Mouse (Mus musculus) limb, embryonic 15.5 days (tissue): ENCODE results near the gene Zzz3. TPM values are rescaled to one million over a fixed set of nuclear protein-coding genes. Genes with fewer than 3 reads are reported as not detected.

Experiments
- ATAC-seq: fragments of 200-750 bp; cut with Nextera tagmentation; 2 replicates; pipeline ENCODE4 v1.8.0; 2017; ENCODE audit warnings: low read depth, moderate TSS enrichment; ENCODE audit not compliant: insufficient number of reproducible peaks, low FRiP score, low TSS enrichment
- H3K27ac ChIP-seq: fragments of 300-500 bp; sonication (generic); 2 replicates; pipeline ENCODE4 v1.5.1; 2015; ENCODE audit warnings: moderate library complexity, mild to moderate bottlenecking, inconsistent platforms
- H3K27me3 ChIP-seq: fragments of 300-500 bp; sonication (generic); 2 replicates; pipeline ENCODE4 v1.6.1; 2015; ENCODE audit warnings: inconsistent platforms
- H3K36me3 ChIP-seq: fragments of 300-500 bp; sonication (generic); 2 replicates; pipeline ENCODE4 v1.6.1; 2015; ENCODE audit warnings: inconsistent platforms
- H3K4me1 ChIP-seq: fragments of 300-500 bp; sonication (generic); 2 replicates; pipeline ENCODE4 v1.6.1; 2015; ENCODE audit warnings: inconsistent platforms
- H3K4me2 ChIP-seq: fragments of 300-500 bp; sonication (generic); 2 replicates; pipeline ENCODE4 v1.6.1; 2015; ENCODE audit warnings: mild to moderate bottlenecking, inconsistent platforms
- H3K4me3 ChIP-seq: fragments of 300-500 bp; sonication (generic); 2 replicates; pipeline ENCODE4 v1.5.1; 2015; ENCODE audit warnings: mild to moderate bottlenecking, inconsistent platforms
- H3K9ac ChIP-seq: fragments of 300-500 bp; sonication (generic); 2 replicates; pipeline ENCODE4 v1.6.1; 2015; ENCODE audit warnings: inconsistent platforms
- H3K9me3 ChIP-seq: fragments of 300-500 bp; sonication (generic); 2 replicates; pipeline ENCODE4 v1.6.1; 2016; ENCODE audit warnings: inconsistent platforms
- WGBS: fragments of 180-500 bp; shearing (Covaris S2); methylation state at CpG from one replicate; pipeline ENCODE4 v1.1.7; 2015; 5-methylcytosine and 5-hydroxymethylcytosine counted together
- polyA plus RNA-seq: library from polyadenylated mRNA; unstranded; fragments of >200 nt; fragmentation: Nextera tagmentation; extraction: Ambion mirVana; gene quantifications from 2 replicates; pipeline ENCODE4 v1.2.1, GENCODE M21; 2015

Zzz3 gene
- polyA plus RNA-seq = 40.6 and 41.4 TPM in 2 replicates

DNA sequence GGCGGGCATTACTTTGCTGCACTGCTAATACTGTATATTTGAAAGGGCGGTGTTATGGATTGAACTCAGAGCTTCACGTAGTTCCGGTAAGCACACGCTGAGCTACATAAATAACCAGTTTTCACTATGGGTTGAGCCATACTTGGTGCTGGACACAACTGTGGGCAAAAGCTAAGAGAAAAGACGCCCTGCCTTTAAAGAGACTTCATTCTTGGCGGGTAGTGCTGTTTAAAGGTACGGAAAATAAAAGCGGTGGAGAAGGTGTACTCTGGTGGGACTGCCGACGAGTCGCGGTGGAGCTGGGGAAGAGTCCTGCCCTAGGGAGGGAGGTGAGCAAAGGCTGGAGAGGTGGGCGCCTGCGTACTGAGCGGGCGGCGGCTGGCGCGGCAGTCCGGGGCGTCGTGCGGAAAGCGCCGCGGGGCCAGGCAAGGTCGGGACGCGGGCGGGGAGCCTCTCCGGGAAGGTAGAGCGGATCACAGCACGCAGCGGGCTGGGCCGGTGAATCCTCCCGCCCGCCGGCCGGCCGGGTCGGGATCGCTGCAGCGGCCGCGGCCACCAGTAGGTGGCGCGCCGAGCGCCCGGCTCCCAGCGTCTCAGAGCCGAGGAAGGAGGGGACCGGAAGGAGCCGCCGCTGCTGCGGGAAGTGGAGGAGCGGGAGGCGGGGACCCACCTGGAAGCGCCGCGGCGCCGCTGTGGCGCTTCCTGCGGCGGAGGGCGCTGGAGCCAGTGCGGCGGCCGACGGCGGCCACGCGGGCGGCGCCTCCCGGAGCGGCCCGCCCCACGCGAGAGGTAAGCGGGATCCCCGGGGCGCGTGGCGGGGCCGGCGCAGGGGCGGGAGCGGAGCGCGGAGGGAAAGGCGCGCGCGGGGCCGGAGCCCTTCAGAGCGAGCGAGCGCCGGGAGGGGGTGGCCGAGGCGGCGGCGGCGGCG lies at the start of gene Zzz3:
Gene Zzz3 (plus strand): TSS at position 124 of the 928 bp plus-strand sequence.
- H3K4me2 ChIP-seq = peak within 1 kb of the TSS; percentile 60
- H3K9ac ChIP-seq = peak within 1 kb of the TSS; percentile 91
- H3K9me3 ChIP-seq = no peaks in the 10 kb centered on the region
- under 1% methylated on average over 80 of the region's 108 CpGs for WGBS
- peak; percentile 92 for ATAC-seq
- no peaks in the 10 kb centered on the region for H3K27me3 ChIP-seq
- H3K36me3 ChIP-seq = peaks cover 11% of the 10 kb centered on the region; the same call in 1 of the 2 replicates
- H3K27ac ChIP-seq = peak within 1 kb of the TSS; percentile 100
- peak within 1 kb of the TSS; percentile 79 for H3K4me3 ChIP-seq
- peaks cover 21% of the 10 kb centered on the region for H3K4me1 ChIP-seq

DNA sequence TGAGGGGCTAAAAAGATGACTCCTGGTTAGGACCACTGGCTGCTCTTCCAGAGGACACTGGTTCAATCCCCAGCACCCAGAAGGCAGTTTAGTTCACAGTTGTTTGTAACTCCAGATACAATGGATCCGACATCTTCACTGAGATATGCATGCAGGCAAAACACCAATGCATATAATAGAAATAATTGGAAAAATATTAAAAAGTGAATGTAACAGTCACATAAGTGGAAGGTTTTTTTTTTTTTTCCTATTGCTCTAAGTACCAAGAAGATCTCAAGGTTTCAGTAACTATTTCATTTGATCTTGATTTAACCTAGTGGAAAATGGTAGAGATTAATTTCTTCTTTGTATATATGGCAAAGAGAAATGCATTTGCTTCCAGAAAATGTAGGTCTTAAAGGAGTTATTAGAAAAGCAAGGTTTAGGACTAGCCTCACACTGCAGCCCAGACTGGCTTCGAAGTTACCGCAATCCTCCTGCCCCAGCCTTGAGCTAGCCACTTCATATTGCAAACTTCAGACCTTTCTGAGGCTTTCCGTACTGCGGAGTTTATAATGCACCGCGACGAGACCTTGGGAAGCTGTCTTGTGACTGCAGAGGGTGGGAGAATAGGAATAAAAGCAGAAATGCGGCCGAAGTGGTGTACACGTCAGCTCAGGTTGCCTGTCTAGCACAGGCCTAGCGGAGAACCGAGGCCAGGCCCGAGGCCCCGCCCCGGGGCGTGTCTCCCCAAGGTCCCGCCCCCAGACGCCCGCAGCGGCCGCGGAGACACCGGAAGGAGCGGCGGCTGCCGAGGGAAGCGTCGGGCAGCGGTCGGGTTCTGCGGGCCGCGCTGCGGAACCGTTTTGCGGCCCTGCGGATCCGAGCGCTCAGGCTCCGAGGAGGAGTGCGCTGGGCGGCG lies 49.3 kb upstream of the Zzz3 start, which contains the start of gene Usp33:
Gene Usp33 (plus strand): TSS at position 747 of the 901 bp plus-strand sequence.
- WGBS = 7% methylated on average over 40 of the region's 44 CpGs
- Histone ChIP-seq H3K4me1 (peaks cover 18% of the 10 kb centered on the region), H3K9me3 (no peaks in the 10 kb centered on the region), H3K4me2 (peak within 1 kb of the TSS; percentile 44), H3K27me3 (no peaks in the 10 kb centered on the region), H3K36me3 (no peaks in the 10 kb centered on the region), H3K27ac (peak within 1 kb of the TSS; percentile 87), H3K4me3 (peak within 1 kb of the TSS; percentile 72), H3K9ac (peak within 1 kb of the TSS; percentile 92)
- peak; percentile 92 for ATAC-seq

DNA sequence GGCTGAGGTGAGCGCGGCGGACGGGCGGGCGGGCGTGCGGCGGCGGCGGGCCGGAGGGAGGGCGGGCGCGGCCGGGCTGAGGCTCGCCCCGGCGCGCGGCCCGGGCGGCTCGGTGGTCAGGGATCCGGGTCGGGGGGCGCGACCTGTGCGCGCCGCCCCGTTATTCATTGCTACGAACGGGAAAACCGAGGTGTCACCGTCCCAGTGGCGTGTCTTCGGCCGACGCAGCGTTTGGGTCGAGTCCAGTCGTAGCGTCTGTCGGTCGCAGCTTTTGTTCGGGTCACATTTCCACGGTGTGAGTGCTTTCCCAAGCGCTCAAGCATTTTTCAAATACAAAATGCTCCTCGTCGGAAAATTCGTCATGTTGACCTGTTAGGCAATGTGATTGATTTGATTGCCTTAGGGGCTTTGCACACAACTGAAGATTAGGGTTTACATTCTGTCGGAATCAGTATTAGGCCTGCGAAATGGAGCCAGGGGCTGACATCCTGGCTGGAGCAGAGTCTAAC lies 48.6 kb upstream of the Zzz3 start:
- Histone ChIP-seq H3K36me3 (no peaks in the 10 kb centered on the region), H3K27me3 (no peaks in the 10 kb centered on the region), H3K4me3 (peak overlapping the region; percentile 72), H3K9ac (peak overlapping the region; percentile 92), H3K27ac (peak overlapping the region; percentile 87), H3K4me1 (peaks cover 18% of the 10 kb centered on the region), H3K4me2 (peak overlapping the region; percentile 44), H3K9me3 (no peaks in the 10 kb centered on the region)
- WGBS = under 1% methylated on average over 43 of the region's 54 CpGs
- peak; percentile 32; the same call in 1 of the 2 replicates for ATAC-seq

DNA sequence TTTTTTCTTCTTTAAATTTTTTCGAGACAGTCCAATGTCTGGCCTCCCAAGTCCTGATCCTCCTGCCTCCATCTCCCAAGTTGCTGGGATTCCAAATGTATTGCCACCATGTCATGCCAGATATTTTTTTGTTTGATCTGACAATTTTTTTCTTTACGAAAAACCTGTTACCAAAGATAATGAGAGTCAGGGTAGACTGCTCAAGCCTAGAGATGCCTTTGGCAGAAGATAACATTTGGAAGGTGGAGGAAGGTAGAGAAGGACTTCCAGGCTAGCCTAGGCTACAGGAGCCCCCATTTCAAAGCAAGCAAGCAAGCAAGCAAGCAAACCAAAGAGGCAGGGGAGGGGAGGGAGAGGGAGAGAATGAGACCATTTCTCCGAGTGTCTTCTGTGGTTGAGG lies 48.0 kb upstream of the Zzz3 start:
- 45% methylated on average over 3 of the region's 3 CpGs for WGBS
- Histone ChIP-seq H3K4me2 (peak overlapping the region; percentile 44), H3K27ac (no peak overlapping the region), H3K36me3 (no peaks in the 10 kb centered on the region), H3K27me3 (no peaks in the 10 kb centered on the region), H3K4me1 (peaks cover 18% of the 10 kb centered on the region), H3K9ac (peak overlapping the region; percentile 92; the same call in 1 of the 2 replicates), H3K4me3 (peak overlapping the region; percentile 72), H3K9me3 (no peaks in the 10 kb centered on the region)
- no peak for ATAC-seq

DNA sequence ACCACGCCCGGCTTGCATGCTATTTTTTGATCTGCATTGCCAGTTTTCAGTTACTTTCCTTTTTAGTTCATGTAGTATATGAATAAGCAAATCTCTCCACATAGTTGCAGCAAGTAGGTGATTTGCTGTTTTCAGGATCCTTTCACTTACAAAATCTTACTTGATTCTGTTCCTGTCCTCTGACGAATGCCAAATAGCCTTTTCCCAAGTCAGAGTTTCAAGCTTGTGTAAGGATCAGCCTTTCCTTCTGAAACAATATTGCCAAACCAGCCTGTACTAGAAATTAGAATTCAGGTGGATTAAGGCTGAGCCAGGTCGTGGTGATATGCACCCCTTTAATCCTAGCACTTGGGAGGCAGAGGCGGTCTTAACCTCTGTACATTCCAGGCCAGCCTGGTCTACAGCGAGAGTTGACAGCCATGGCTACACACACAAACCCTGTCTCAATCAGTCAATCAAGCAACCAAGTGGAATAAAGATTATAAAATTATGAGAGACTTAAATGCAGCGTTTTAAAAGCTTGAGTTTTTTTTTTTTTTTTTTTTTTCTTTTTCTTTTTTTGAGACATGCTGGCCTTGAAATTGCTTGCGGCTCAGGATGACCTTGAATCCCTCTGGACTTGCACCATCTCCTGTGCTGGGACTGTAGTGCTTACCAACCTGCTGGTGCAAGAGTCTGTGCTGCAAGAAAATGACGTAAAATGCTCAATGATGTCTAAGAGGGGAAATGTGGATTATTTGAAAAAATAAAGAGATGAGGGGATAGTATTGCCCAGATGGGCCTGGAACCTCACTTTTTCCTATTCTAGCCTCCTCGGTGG lies 47.1 kb upstream of the Zzz3 start:
- no peak for ATAC-seq
- Histone ChIP-seq H3K36me3 (no peaks in the 10 kb centered on the region), H3K4me2 (no peak overlapping the region), H3K27ac (no peak overlapping the region), H3K4me1 (peaks cover 24% of the 10 kb centered on the region), H3K27me3 (no peaks in the 10 kb centered on the region), H3K9ac (no peak overlapping the region), H3K9me3 (no peaks in the 10 kb centered on the region), H3K4me3 (no peak overlapping the region)
- WGBS = 88% methylated on average over 10 of the region's 10 CpGs

DNA sequence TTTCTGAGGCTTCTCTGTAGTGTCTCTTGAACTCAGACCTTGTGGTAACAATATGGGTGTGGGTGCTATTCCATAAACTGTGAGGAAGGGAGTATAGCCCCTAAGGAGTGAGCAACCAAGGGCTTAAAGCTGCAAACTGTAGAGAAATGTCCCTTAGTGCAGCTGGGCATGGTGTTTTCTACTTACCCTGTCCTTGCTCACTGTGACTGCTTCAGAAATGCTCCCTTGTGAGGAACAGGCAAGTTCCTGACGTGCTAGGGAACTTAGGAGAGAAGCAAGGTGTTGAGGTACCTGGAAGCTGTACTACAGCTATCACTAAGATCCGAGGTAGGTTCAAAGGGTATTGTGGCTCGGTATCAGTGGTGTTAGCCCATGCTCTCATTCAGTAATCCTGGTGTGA lies 44.8 kb upstream of the Zzz3 start:
- H3K27me3 ChIP-seq = no peaks in the 10 kb centered on the region
- no peak overlapping the region for H3K4me2 ChIP-seq
- no peak overlapping the region for H3K4me3 ChIP-seq
- H3K27ac ChIP-seq = no peak overlapping the region
- no peak for ATAC-seq
- no peaks in the 10 kb centered on the region for H3K36me3 ChIP-seq
- no peak overlapping the region for H3K9ac ChIP-seq
- WGBS = 72% methylated on average over 3 of the region's 3 CpGs
- H3K4me1 ChIP-seq = peaks cover 32% of the 10 kb centered on the region
- H3K9me3 ChIP-seq = no peaks in the 10 kb centered on the region

DNA sequence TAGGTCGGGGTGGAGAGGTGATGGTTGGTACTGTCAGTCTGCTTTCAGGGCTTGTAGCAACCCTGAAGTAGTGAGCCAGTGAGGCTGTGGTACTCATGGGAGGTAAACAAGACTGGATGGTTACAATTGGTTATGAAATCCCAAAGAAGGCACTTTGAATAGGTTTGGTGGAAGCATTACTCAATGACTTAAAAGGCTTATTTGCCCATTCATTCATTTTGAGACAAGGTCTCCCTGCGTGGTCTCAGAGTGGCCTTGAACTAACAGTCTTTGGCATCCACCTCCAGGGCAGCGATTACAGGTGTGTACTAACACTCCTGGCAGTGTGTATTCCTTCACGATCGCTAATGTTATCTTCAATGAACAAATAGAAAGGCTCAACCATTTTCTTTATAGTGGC lies 44.3 kb upstream of the Zzz3 start:
- ATAC-seq = no peak
- H3K9ac ChIP-seq = no peak overlapping the region
- no peaks in the 10 kb centered on the region for H3K27me3 ChIP-seq
- H3K4me3 ChIP-seq = no peak overlapping the region
- no peak overlapping the region for H3K27ac ChIP-seq
- H3K4me1 ChIP-seq = peaks cover 32% of the 10 kb centered on the region
- WGBS = 79% methylated on average over 5 of the region's 5 CpGs
- no peaks in the 10 kb centered on the region for H3K36me3 ChIP-seq
- no peak overlapping the region for H3K4me2 ChIP-seq
- no peaks in the 10 kb centered on the region for H3K9me3 ChIP-seq

DNA sequence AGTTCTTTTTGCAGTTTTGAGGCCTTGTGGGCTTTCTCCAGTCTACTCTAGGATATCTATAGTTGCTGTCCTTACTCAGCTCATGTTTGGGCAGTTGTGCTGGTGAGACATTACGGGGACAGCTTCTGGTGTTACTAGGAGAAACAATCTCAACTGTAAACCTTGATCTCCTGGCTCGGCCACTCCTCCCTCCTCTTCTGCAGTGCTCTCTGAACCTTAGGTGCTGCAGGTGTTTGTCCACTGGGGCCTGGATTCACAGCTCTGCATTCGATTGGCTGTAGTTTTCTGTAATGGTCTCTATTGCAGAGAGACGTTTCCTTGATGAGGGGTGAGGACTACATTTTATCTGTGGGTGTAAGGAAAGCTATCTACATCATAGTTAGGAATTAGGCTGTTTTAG lies 43.0 kb upstream of the Zzz3 start:
- Histone ChIP-seq H3K9ac (no peak overlapping the region), H3K4me2 (no peak overlapping the region), H3K4me3 (no peak overlapping the region), H3K9me3 (no peaks in the 10 kb centered on the region), H3K4me1 (peaks cover 31% of the 10 kb centered on the region), H3K27me3 (no peaks in the 10 kb centered on the region), H3K36me3 (no peaks in the 10 kb centered on the region), H3K27ac (no peak overlapping the region)
- 74% methylated on average over 4 of the region's 4 CpGs for WGBS
- no peak for ATAC-seq

DNA sequence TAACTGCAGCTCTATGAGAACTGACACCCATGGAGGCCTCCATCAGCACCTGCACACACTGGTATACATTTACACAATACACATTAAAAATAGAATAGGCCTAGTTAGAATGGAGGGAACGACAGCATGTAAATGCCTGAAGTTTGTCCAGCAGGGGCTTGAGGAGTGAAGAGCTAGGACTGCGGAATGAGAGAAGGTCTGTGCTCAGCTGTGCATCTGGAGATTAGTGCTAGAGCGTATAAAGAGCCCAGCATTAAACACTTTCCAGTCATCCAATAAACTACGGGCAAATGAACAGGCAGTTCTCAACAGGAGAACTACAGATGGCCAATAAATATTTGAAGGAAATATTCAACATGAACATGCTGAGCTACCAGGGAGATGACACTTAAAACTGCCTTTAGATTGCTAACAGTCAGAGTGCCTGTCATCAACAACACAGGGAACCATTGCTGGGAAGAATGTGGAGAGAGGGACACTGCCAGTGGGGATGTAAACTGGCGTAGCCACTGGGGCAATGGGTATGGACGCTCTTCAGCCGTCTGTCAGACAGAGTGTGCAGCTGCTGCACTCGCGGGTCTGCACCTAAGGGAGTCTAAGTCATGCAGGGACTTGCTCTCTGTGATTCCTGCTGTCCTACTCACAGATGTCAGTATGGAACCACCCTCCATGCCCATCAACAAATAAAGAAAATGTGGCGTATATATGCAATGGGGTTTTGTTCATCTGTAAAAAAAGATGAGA lies 41.7 kb upstream of the Zzz3 start:
- Histone ChIP-seq H3K4me1 (peaks cover 22% of the 10 kb centered on the region), H3K9ac (no peak overlapping the region), H3K9me3 (no peaks in the 10 kb centered on the region), H3K4me2 (no peak overlapping the region), H3K27me3 (no peaks in the 10 kb centered on the region), H3K4me3 (no peak overlapping the region), H3K36me3 (0 out of 2 replicates have a peak, but pooled peaks cover 2% of the 10 kb centered on the region), H3K27ac (no peak overlapping the region)
- ATAC-seq = no peak
- WGBS = 41% methylated on average over 10 of the region's 10 CpGs

DNA sequence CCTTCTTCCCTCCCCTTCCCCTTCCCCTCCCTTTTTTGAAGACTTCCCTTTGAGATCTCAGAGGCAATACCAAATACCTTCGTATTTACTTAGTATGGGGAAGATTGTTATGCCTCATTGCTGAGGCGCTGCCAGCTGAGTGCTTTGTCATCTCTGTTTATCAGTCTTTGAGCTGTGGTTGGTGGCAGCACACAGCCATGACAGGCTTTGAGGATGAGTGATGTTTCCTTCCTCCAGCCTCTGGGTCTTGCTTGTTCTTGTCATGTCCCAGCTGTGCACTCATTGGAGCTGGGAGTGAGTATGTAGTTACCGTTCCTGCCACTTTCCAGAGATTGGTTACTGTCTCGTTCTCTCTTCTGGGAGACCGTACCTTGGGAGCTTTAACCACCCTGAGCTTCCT lies 39.9 kb upstream of the Zzz3 start:
- H3K36me3 ChIP-seq = peaks cover 15% of the 10 kb centered on the region
- WGBS = 65% methylated on average over 5 of the region's 5 CpGs

More for the DNA sequence above, 39.9 kb upstream of the Zzz3 start:
- Histone ChIP-seq H3K4me2 (no peak overlapping the region), H3K9ac (no peak overlapping the region), H3K4me1 (peaks cover 15% of the 10 kb centered on the region), H3K27ac (no peak overlapping the region), H3K4me3 (no peak overlapping the region), H3K27me3 (no peaks in the 10 kb centered on the region), H3K9me3 (no peaks in the 10 kb centered on the region)
- no peak for ATAC-seq
